Mouse (Mus musculus): ENCODE data around the gene Saal1. TPM values are rescaled to one million over a fixed set of nuclear protein-coding genes. Genes with fewer than 3 reads are reported as not detected.
"Not testable (repeated sequence)": the region's sequence is repeated elsewhere in the genome, so short reads cannot be mapped to it uniquely, and the experiment has no call there.

Gene Saal1
- polyA plus RNA-seq, 1 experiment: 11.2 TPM

GRCm38 (mm10) chr7:46680732-46681131 is 29.7 kb downstream of the Saal1 start:
- no peaks in the 10 kb centered on the region for H3K36me3 ChIP-seq (ENCODE audit: control insufficient read depth, insufficient read depth)
- no peak overlapping the region for H3K4me2 ChIP-seq (ENCODE audit: low read depth)
- no peak overlapping the region for H3K4me3 ChIP-seq
- H3K27me3 ChIP-seq (ENCODE audit: control insufficient read depth, insufficient read depth, insufficient read length): no peaks in the 10 kb centered on the region
- H3K79me2 ChIP-seq (ENCODE audit: control insufficient read depth, insufficient read depth): no peaks in the 10 kb centered on the region
- H3ac ChIP-seq (ENCODE audit: control insufficient read depth, insufficient read length): no peak overlapping the region
- TF ChIP-seq POLR2AphosphoS2 (IDR thresholded peaks at IDR 0.05; ENCODE audit: insufficient read length, low read depth): no peak
- TF ChIP-seq MYOG (IDR thresholded peaks at IDR 0.05; ENCODE audit: control insufficient read depth in 1 of 3, insufficient read depth in 1 of 3, insufficient read length in 2 of 3, low read depth in 2 of 3): no peak
- TF ChIP-seq POLR2A (IDR thresholded peaks at IDR 0.05; ENCODE audit: insufficient read length, low read depth): no peak
- no peak for TF ChIP-seq E2F4 (IDR thresholded peaks at IDR 0.05; ENCODE audit: insufficient read depth)
- no peak for TF ChIP-seq CEBPB (IDR thresholded peaks at IDR 0.05; ENCODE audit: insufficient read depth, poor library complexity, severe bottlenecking)
- no peak for TF ChIP-seq MAX (IDR thresholded peaks at IDR 0.05; ENCODE audit: low read depth)
- no peak for TF ChIP-seq SRF (IDR thresholded peaks at IDR 0.05; ENCODE audit: control insufficient read depth, insufficient read length, low read depth)
- TF ChIP-seq TCF3 (IDR thresholded peaks at IDR 0.05; ENCODE audit: insufficient read length, low read depth): no peak
- TF ChIP-seq TCF12 (IDR thresholded peaks at IDR 0.05; ENCODE audit: insufficient read depth, poor library complexity, severe bottlenecking): no peak

- not testable (repeated sequence) for H3ac ChIP-seq (ENCODE audit: control insufficient read depth, insufficient read length); H3K4me2 ChIP-seq (ENCODE audit: low read depth); H3K27me3 ChIP-seq (ENCODE audit: control insufficient read depth, insufficient read depth, insufficient read length)
Observed at GRCm38 (mm10) chr7:46679044-46679443, 31.4 kb downstream of the Saal1 start.

GRCm38 (mm10) chr7:46678417-46678816 is 32.1 kb downstream of the Saal1 start:
- Histone ChIP-seq H3K79me2 (ENCODE audit: control insufficient read depth, insufficient read depth) (no peaks in the 10 kb centered on the region), H3K4me2 (ENCODE audit: low read depth) (no peak overlapping the region), H3ac (ENCODE audit: control insufficient read depth, insufficient read length) (no peak overlapping the region), H3K4me3 (no peak overlapping the region), H3K36me3 (ENCODE audit: control insufficient read depth, insufficient read depth) (no peaks in the 10 kb centered on the region), H3K27me3 (ENCODE audit: control insufficient read depth, insufficient read depth, insufficient read length) (no peaks in the 10 kb centered on the region)
- no peak for TF ChIP-seq TCF12 (IDR thresholded peaks at IDR 0.05; ENCODE audit: insufficient read depth, poor library complexity, severe bottlenecking)
- no peak for TF ChIP-seq E2F4 (IDR thresholded peaks at IDR 0.05; ENCODE audit: insufficient read depth)
- TF ChIP-seq REST (IDR thresholded peaks at IDR 0.05; ENCODE audit: insufficient read depth, insufficient read length): no peak
- TF ChIP-seq MYOG (IDR thresholded peaks at IDR 0.05; ENCODE audit: control insufficient read depth in 1 of 3, insufficient read depth in 1 of 3, insufficient read length in 2 of 3, low read depth in 2 of 3): no peak
- no peak for TF ChIP-seq USF1 (IDR thresholded peaks at IDR 0.05; ENCODE audit: low read depth)
- no peak for TF ChIP-seq POLR2A (IDR thresholded peaks at IDR 0.05; ENCODE audit: insufficient read length, low read depth)
- no peak for TF ChIP-seq CEBPB (IDR thresholded peaks at IDR 0.05; ENCODE audit: insufficient read depth, poor library complexity, severe bottlenecking)
- no peak for TF ChIP-seq POLR2AphosphoS2 (IDR thresholded peaks at IDR 0.05; ENCODE audit: insufficient read length, low read depth)

More at GRCm38 (mm10) chr7:46679044-46679443, 31.4 kb downstream of the Saal1 start:
- not testable (repeated sequence) for H3K36me3 ChIP-seq (ENCODE audit: control insufficient read depth, insufficient read depth); H3K79me2 ChIP-seq (ENCODE audit: control insufficient read depth, insufficient read depth); H3K4me3 ChIP-seq

DNA sequence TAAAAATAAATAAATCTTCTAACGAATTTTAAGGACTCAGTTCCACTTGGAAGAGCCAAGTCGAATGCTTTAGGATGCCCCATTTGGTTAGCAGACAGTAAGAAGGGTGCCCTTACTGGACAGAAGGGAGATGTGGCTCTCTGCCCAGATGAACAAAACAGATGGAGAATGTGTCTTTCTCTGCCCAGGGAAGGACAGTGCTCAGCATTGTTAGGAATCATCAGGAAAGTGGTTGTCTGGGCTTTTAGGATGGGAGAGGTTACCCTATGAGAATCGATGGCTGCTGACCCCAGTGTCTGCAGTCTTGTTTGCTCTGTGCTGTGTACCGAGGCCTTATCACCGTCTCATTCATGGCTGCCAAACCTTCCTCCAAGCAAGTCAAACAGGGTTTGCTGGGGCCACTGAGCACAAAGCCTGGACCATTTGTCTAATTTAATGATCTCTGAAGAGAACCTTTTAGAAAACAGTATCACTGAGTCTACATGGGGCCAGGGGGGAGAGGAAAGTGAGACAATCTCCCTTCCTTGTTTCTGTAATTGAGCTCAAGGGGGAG is 33.6 kb downstream of the Saal1 start:
- H3K27me3 ChIP-seq (ENCODE audit: control insufficient read depth, insufficient read depth, insufficient read length): no peaks in the 10 kb centered on the region
- H3K4me3 ChIP-seq: no peak overlapping the region
- TF ChIP-seq USF1 (IDR thresholded peaks at IDR 0.05; ENCODE audit: low read depth) (no peak), POLR2AphosphoS2 (IDR thresholded peaks at IDR 0.05; ENCODE audit: insufficient read length, low read depth) (no peak), TCF3 (IDR thresholded peaks at IDR 0.05; ENCODE audit: insufficient read length, low read depth) (no peak), MYOD1 (IDR thresholded peaks at IDR 0.05; ENCODE audit: control insufficient read depth in 1 of 3, insufficient read length in 2 of 3, low read depth in 2 of 3) (no peak), SRF (IDR thresholded peaks at IDR 0.05; ENCODE audit: control insufficient read depth, insufficient read length, low read depth) (no peak), POLR2A (IDR thresholded peaks at IDR 0.05; ENCODE audit: insufficient read length, low read depth) (no peak)
- H3K36me3 ChIP-seq (ENCODE audit: control insufficient read depth, insufficient read depth): no peaks in the 10 kb centered on the region
- H3ac ChIP-seq (ENCODE audit: control insufficient read depth, insufficient read length): no peak overlapping the region
- H3K79me2 ChIP-seq (ENCODE audit: control insufficient read depth, insufficient read depth): no peaks in the 10 kb centered on the region
- no peak overlapping the region for H3K4me2 ChIP-seq (ENCODE audit: low read depth)

DNA sequence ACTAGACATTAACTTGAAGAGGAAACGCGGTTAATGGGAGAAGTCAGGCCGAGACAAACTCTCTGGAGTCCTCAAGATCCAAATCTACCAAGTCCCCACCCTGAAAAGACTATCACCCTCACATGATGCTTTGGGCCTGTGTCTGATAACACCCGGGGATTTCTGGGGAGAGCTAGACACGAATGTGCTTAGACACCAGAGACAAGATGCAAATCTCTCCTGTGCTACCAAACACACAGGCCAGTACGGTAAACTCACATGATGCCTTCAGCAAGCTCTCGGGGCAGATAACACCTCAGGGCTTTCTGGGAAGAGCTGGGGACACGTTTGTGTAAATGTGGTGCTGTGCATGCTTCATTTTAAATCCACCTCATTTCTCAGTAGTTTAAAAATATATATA is 34.6 kb downstream of the Saal1 start:
- Histone ChIP-seq H3ac (ENCODE audit: control insufficient read depth, insufficient read length) (no peak overlapping the region), H3K4me3 (no peak overlapping the region), H3K4me2 (ENCODE audit: low read depth) (no peak overlapping the region), H3K36me3 (ENCODE audit: control insufficient read depth, insufficient read depth) (no peaks in the 10 kb centered on the region), H3K27me3 (ENCODE audit: control insufficient read depth, insufficient read depth, insufficient read length) (no peaks in the 10 kb centered on the region), H3K79me2 (ENCODE audit: control insufficient read depth, insufficient read depth) (no peaks in the 10 kb centered on the region)
- TF ChIP-seq TCF12 (IDR thresholded peaks at IDR 0.05; ENCODE audit: insufficient read depth, poor library complexity, severe bottlenecking) (no peak), MYOD1 (IDR thresholded peaks at IDR 0.05; ENCODE audit: control insufficient read depth in 1 of 3, insufficient read length in 2 of 3, low read depth in 2 of 3) (no peak), MAX (IDR thresholded peaks at IDR 0.05; ENCODE audit: low read depth) (no peak), MYOG (IDR thresholded peaks at IDR 0.05; ENCODE audit: control insufficient read depth in 1 of 3, insufficient read depth in 1 of 3, insufficient read length in 2 of 3, low read depth in 2 of 3) (no peak), TCF3 (IDR thresholded peaks at IDR 0.05; ENCODE audit: insufficient read length, low read depth) (no peak), USF1 (IDR thresholded peaks at IDR 0.05; ENCODE audit: low read depth) (no peak), REST (IDR thresholded peaks at IDR 0.05; ENCODE audit: insufficient read depth, insufficient read length) (no peak), E2F4 (IDR thresholded peaks at IDR 0.05; ENCODE audit: insufficient read depth) (no peak), SRF (IDR thresholded peaks at IDR 0.05; ENCODE audit: control insufficient read depth, insufficient read length, low read depth) (no peak), POLR2A (IDR thresholded peaks at IDR 0.05; ENCODE audit: insufficient read length, low read depth) (no peak), CEBPB (IDR thresholded peaks at IDR 0.05; ENCODE audit: insufficient read depth, poor library complexity, severe bottlenecking) (no peak), POLR2AphosphoS2 (IDR thresholded peaks at IDR 0.05; ENCODE audit: insufficient read length, low read depth) (no peak)
